Mouse (Mus musculus) c-Kit-positive CD71-negative TER-119-negative erythroid progenitor cells, embryonic 14.5 days (primary cell): ENCODE measurements around the gene 0610010K14Rik.

ENCODE experiments used
- DNase-seq: peaks from one replicate; pipeline ENCODE4 v3.0.0-alpha.2; 2013; ENCODE audit warnings: low read depth

Gene 0610010K14Rik

GRCm38 (mm10) chr11:70214856-70215209, 22.9 kb downstream of the 0610010K14Rik start:
- no peak for DNase-seq

- DNase-seq: no peak
Measured at GRCm38 (mm10) chr11:70214191-70214855, 23.4 kb downstream of the 0610010K14Rik start.

- no peak for DNase-seq
Measured at GRCm38 (mm10) chr11:70213736-70214135, 24.0 kb downstream of the 0610010K14Rik start.

- peak; percentile 74 for DNase-seq
Measured at GRCm38 (mm10) chr11:70212896-70213295, 24.8 kb downstream of the 0610010K14Rik start.

- no peak for DNase-seq
Measured at GRCm38 (mm10) chr11:70212423-70212822, 25.3 kb downstream of the 0610010K14Rik start, which contains the start of gene Slc16a11. Gene Slc16a11 (plus strand): TSS chr11:70212752.

GRCm38 (mm10) chr11:70211972-70212371, 25.7 kb downstream of the 0610010K14Rik start:
- DNase-seq: no peak

- no peak for DNase-seq
Measured at GRCm38 (mm10) chr11:70210681-70211080, 27.0 kb downstream of the 0610010K14Rik start.

GRCm38 (mm10) chr11:70208778-70209388, 28.8 kb downstream of the 0610010K14Rik start:
- no peak for DNase-seq

- no peak for DNase-seq
Measured at GRCm38 (mm10) chr11:70207283-70207682, 30.4 kb downstream of the 0610010K14Rik start.

GRCm38 (mm10) chr11:70206801-70207200, 30.9 kb downstream of the 0610010K14Rik start:
- no peak for DNase-seq

GRCm38 (mm10) chr11:70201691-70202090, 36.0 kb downstream of the 0610010K14Rik start:
- peak; percentile 75 for DNase-seq

GRCm38 (mm10) chr11:70200036-70200608, 37.6 kb downstream of the 0610010K14Rik start:
- no peak for DNase-seq

GRCm38 (mm10) chr11:70199107-70199506, 38.6 kb downstream of the 0610010K14Rik start:
- no peak for DNase-seq

- DNase-seq: no peak
Measured at GRCm38 (mm10) chr11:70198332-70198731, 39.4 kb downstream of the 0610010K14Rik start.

- no peak for DNase-seq
Measured at GRCm38 (mm10) chr11:70193354-70194285, 44.1 kb downstream of the 0610010K14Rik start.

- no peak for DNase-seq
Measured at GRCm38 (mm10) chr11:70192157-70192556, 45.6 kb downstream of the 0610010K14Rik start.

GRCm38 (mm10) chr11:70191188-70191587, 46.5 kb downstream of the 0610010K14Rik start:
- no peak for DNase-seq

- DNase-seq: no peak
Measured at GRCm38 (mm10) chr11:70189319-70190134, 48.2 kb downstream of the 0610010K14Rik start.
